Mouse (Mus musculus): Measurements from ENCODE around the gene Ttll5.

GRCm38 (mm10) chr12:86047376-86047775 is 222.9 kb downstream of the Ttll5 start:
- no peak for TF ChIP-seq POLR2A (IDR thresholded peaks at IDR 0.05; ENCODE audit: insufficient read depth, low read depth, low read length)
- no peak for TF ChIP-seq CTCF (IDR thresholded peaks at IDR 0.05)
